Mouse (Mus musculus): ENCODE measurements around the gene B020031M17Rik. TPM values are rescaled to one million over a fixed set of nuclear protein-coding genes. Genes with fewer than 3 reads are reported as not detected.
"Not testable (repeated sequence)": the region's sequence is repeated elsewhere in the genome, so short reads cannot be mapped to it uniquely, and the experiment has no call there.

The B020031M17Rik gene
- total and polyA plus RNA-seq, 3 experiments, result not detected

- H3K27me3 ChIP-seq (ENCODE audit: control insufficient read depth, insufficient read depth, low read length); intact Hi-C loops (cut with DNase I); H3K4me3 ChIP-seq; H3K27ac ChIP-seq; H3K4me1 ChIP-seq (ENCODE audit: control insufficient read depth, insufficient read depth, low read length); H3K36me3 ChIP-seq (ENCODE audit: control insufficient read depth, insufficient read depth, low read length); H3K9ac ChIP-seq (ENCODE audit: low read depth, low read length); H3K79me2 ChIP-seq (replicated peaks; ENCODE audit: control insufficient read depth, insufficient read depth, low read length); DNase-seq: not testable (repeated sequence)
- no CpG with 5 or more reads among the region's 5 CpGs for WGBS
Observed at GRCm38 (mm10) chr13:119962856-119963255, 12.2 kb upstream of the B020031M17Rik start.

GRCm38 (mm10) chr13:119955567-119955966 is 5.0 kb upstream of the B020031M17Rik start:
- H3K4me3 ChIP-seq; H3K79me2 ChIP-seq (replicated peaks; ENCODE audit: control insufficient read depth, insufficient read depth, low read length); H3K9ac ChIP-seq (ENCODE audit: low read depth, low read length); H3K4me1 ChIP-seq (ENCODE audit: control insufficient read depth, insufficient read depth, low read length); H3K27ac ChIP-seq; DNase-seq; H3K27me3 ChIP-seq (ENCODE audit: control insufficient read depth, insufficient read depth, low read length); H3K36me3 ChIP-seq (ENCODE audit: control insufficient read depth, insufficient read depth, low read length); intact Hi-C loops (cut with DNase I): not testable (repeated sequence)
- WGBS, result no CpG with 5 or more reads among the region's 5 CpGs

- H3K79me2 ChIP-seq (replicated peaks; ENCODE audit: control insufficient read depth, insufficient read depth, low read length); H3K4me1 ChIP-seq (ENCODE audit: control insufficient read depth, insufficient read depth, low read length); H3K27ac ChIP-seq; H3K27me3 ChIP-seq (ENCODE audit: control insufficient read depth, insufficient read depth, low read length); DNase-seq; H3K4me3 ChIP-seq; intact Hi-C loops (cut with DNase I); H3K36me3 ChIP-seq (ENCODE audit: control insufficient read depth, insufficient read depth, low read length); H3K9ac ChIP-seq (ENCODE audit: low read depth, low read length): not testable (repeated sequence)
- 55% methylated on average over 2 of the region's 2 CpGs for WGBS
Observed at GRCm38 (mm10) chr13:119955089-119955488, 4.5 kb upstream of the B020031M17Rik start.

- H3K4me3 ChIP-seq; DNase-seq; H3K27ac ChIP-seq; H3K27me3 ChIP-seq (ENCODE audit: control insufficient read depth, insufficient read depth, low read length); H3K9ac ChIP-seq (ENCODE audit: low read depth, low read length); H3K4me1 ChIP-seq (ENCODE audit: control insufficient read depth, insufficient read depth, low read length); intact Hi-C loops (cut with DNase I); H3K36me3 ChIP-seq (ENCODE audit: control insufficient read depth, insufficient read depth, low read length); H3K79me2 ChIP-seq (replicated peaks; ENCODE audit: control insufficient read depth, insufficient read depth, low read length): not testable (repeated sequence)
- WGBS, result 71% methylated on average over 1 of the region's 5 CpGs
Observed at GRCm38 (mm10) chr13:119929172-119929571, 21.4 kb downstream of the B020031M17Rik start, which contains the start of gene Gm21761. Gene Gm21761, minus strand, starts transcription at chr13:119929272.

GRCm38 (mm10) chr13:119924597-119925340 is 25.8 kb downstream of the B020031M17Rik start:
- H3K4me3 ChIP-seq; H3K4me1 ChIP-seq (ENCODE audit: control insufficient read depth, insufficient read depth, low read length); H3K79me2 ChIP-seq (replicated peaks; ENCODE audit: control insufficient read depth, insufficient read depth, low read length); intact Hi-C loops (cut with DNase I); DNase-seq; H3K36me3 ChIP-seq (ENCODE audit: control insufficient read depth, insufficient read depth, low read length); H3K27me3 ChIP-seq (ENCODE audit: control insufficient read depth, insufficient read depth, low read length); H3K9ac ChIP-seq (ENCODE audit: low read depth, low read length); H3K27ac ChIP-seq: not testable (repeated sequence)
- WGBS, result 60% methylated on average over 3 of the region's 3 CpGs

GRCm38 (mm10) chr13:119916966-119917722 is 33.5 kb downstream of the B020031M17Rik start:
- H3K36me3 ChIP-seq (ENCODE audit: control insufficient read depth, insufficient read depth, low read length); H3K27ac ChIP-seq; intact Hi-C loops (cut with DNase I); H3K27me3 ChIP-seq (ENCODE audit: control insufficient read depth, insufficient read depth, low read length); H3K79me2 ChIP-seq (replicated peaks; ENCODE audit: control insufficient read depth, insufficient read depth, low read length); H3K4me3 ChIP-seq; H3K4me1 ChIP-seq (ENCODE audit: control insufficient read depth, insufficient read depth, low read length); DNase-seq; H3K9ac ChIP-seq (ENCODE audit: low read depth, low read length): not testable (repeated sequence)
- 55% methylated on average over 4 of the region's 5 CpGs for WGBS

GRCm38 (mm10) chr13:119916449-119916848 is 34.2 kb downstream of the B020031M17Rik start:
- H3K4me3 ChIP-seq; H3K79me2 ChIP-seq (replicated peaks; ENCODE audit: control insufficient read depth, insufficient read depth, low read length); H3K27me3 ChIP-seq (ENCODE audit: control insufficient read depth, insufficient read depth, low read length); H3K4me1 ChIP-seq (ENCODE audit: control insufficient read depth, insufficient read depth, low read length); H3K9ac ChIP-seq (ENCODE audit: low read depth, low read length); intact Hi-C loops (cut with DNase I); DNase-seq; H3K36me3 ChIP-seq (ENCODE audit: control insufficient read depth, insufficient read depth, low read length); H3K27ac ChIP-seq: not testable (repeated sequence)
- WGBS, result 38% methylated on average over 2 of the region's 2 CpGs

Other genes starting within 250 kb of the B020031M17Rik start
- gene Nim1k, start 194.9 kb downstream of the B020031M17Rik start, total RNA-seq (2021), result 1 to 10 TPM; 1.2 to 1.8 TPM
- 0.64 and 1.2 TPM in 2 replicates for gene Nim1k, start 194.9 kb downstream of the B020031M17Rik start, polyA plus RNA-seq (2012; rRNA removed)
- 10 to 100 TPM; 18.4 to 18.7 TPM for gene Zfp131, start 159.9 kb downstream of the B020031M17Rik start, total RNA-seq (2021)
- 5.0 and 7.3 TPM in 2 replicates for gene Zfp131, start 159.9 kb downstream of the B020031M17Rik start, polyA plus RNA-seq (2012; rRNA removed)
- not detected for gene AF067063, start 120.6 kb downstream of the B020031M17Rik start, total RNA-seq (2021)
- gene AF067063, start 120.6 kb downstream of the B020031M17Rik start, polyA plus RNA-seq (2012; rRNA removed), result not detected in 2 replicates
- not detected for gene D13Ertd608e, start 114.8 kb downstream of the B020031M17Rik start, total RNA-seq (2021)
- not detected in 2 replicates for gene D13Ertd608e, start 114.8 kb downstream of the B020031M17Rik start, polyA plus RNA-seq (2012; rRNA removed)
- gene Tcstv1, start 56.0 kb downstream of the B020031M17Rik start, total RNA-seq (2021), result not detected
- not detected in 2 replicates for gene Tcstv1, start 56.0 kb downstream of the B020031M17Rik start, polyA plus RNA-seq (2012; rRNA removed)
- not detected for gene Gm21761, start 21.5 kb downstream of the B020031M17Rik start, total RNA-seq (2021)
- gene Gm21761, start 21.5 kb downstream of the B020031M17Rik start, polyA plus RNA-seq (2012; rRNA removed), result not detected in 2 replicates
- gene Gm36079, start 76.2 kb upstream of the B020031M17Rik start, total RNA-seq (2021), result not detected
- gene Gm36079, start 76.2 kb upstream of the B020031M17Rik start, polyA plus RNA-seq (2012; rRNA removed), result not detected in 2 replicates
- under 1 TPM in 1 of 2 experiments, not detected in 1; 0.23 TPM for gene Gm21188, start 101.4 kb upstream of the B020031M17Rik start, total RNA-seq (2021)
- 0.29 and 0.67 TPM in 2 replicates for gene Gm21188, start 101.4 kb upstream of the B020031M17Rik start, polyA plus RNA-seq (2012; rRNA removed)
- gene Gm20767, start 189.4 kb upstream of the B020031M17Rik start, total RNA-seq (2021), result not detected
- gene Gm20767, start 189.4 kb upstream of the B020031M17Rik start, polyA plus RNA-seq (2012; rRNA removed), result not detected in 2 replicates
- gene Gm21818, start 221.6 kb upstream of the B020031M17Rik start, total RNA-seq (2021), result not detected
- not detected in 2 replicates for gene Gm21818, start 221.6 kb upstream of the B020031M17Rik start, polyA plus RNA-seq (2012; rRNA removed)

Data from heart, adult 2 months (tissue).